Mouse (Mus musculus) CH12.LX (cell line): ENCODE data around the gene Gm128. TPM values are rescaled to one million over a fixed set of nuclear protein-coding genes. Genes with fewer than 3 reads are reported as not detected.
A peak's percentile ranks its signal among the peaks of the same experiment; 100 is the strongest.

Experiments used
- DNase-seq: peaks from one replicate; pipeline ENCODE4 v3.0.0-alpha.2; 2013; ENCODE audit errors: extremely low read depth
- H3K27ac ChIP-seq: 2 replicates; pipeline ENCODE4 v1.5.1; 2012; ENCODE audit warnings: low read depth, mild to moderate bottlenecking, control low read depth, moderate library complexity; ENCODE audit not compliant: insufficient read depth
- H3K27me3 ChIP-seq: replicated peaks from 2 replicates; pipeline ENCODE3; 2012; ENCODE audit warnings: inconsistent platforms
- H3K36me3 ChIP-seq, 2 experiments: replicated peaks in 1 of 2; 2 replicates each; pipeline versions ENCODE3 to v1.6.1; 2012; ENCODE audit warnings: inconsistent platforms in 1 of 2, low read length in 1 of 2, mild to moderate bottlenecking in 1 of 2, mixed read lengths in 1 of 2, moderate library complexity in 1 of 2; ENCODE audit not compliant: control insufficient read depth in 1 of 2, insufficient read depth in 1 of 2
- H3K4me1 ChIP-seq, 2 experiments: 2 replicates each; pipeline ENCODE4 v1.6.1; 2012; ENCODE audit warnings: inconsistent platforms in 1 of 2, moderate library complexity in 1 of 2; ENCODE audit not compliant: insufficient read depth in 2 of 2, control insufficient read depth in 1 of 2
- H3K4me2 ChIP-seq: 2 replicates; pipeline ENCODE4 v1.6.1; 2012; ENCODE audit warnings: low read depth, mild to moderate bottlenecking, control low read depth; ENCODE audit not compliant: poor library complexity, insufficient read depth, severe bottlenecking
- H3K4me3 ChIP-seq, 3 experiments: fragments of 150-350 bp in 1 of 3; sonication (generic) in 1 of 3; replicated peaks in 1 of 3; 2 replicates each; pipeline versions ENCODE3 to v1.5.1; 2011 to 2012; ENCODE audit warnings: low read depth in 2 of 3, low read length in 2 of 3, mild to moderate bottlenecking in 2 of 3, moderate library complexity in 2 of 3, control low read depth in 1 of 3, improper control_type of control experiment in 1 of 3, inconsistent platforms in 1 of 3, mixed read lengths in 1 of 3; ENCODE audit not compliant: poor library complexity in 1 of 3
- H3K79me2 ChIP-seq: replicated peaks from 2 replicates; pipeline ENCODE4 v1.6.1; 2012; ENCODE audit warnings: mild to moderate bottlenecking, moderate library complexity; ENCODE audit not compliant: control insufficient read depth, poor library complexity, insufficient read depth, severe bottlenecking; ENCODE audit errors: extremely low read depth
- H3K9ac ChIP-seq: 2 replicates; pipeline ENCODE4 v1.6.1; 2012; ENCODE audit warnings: low read depth, mild to moderate bottlenecking, control low read depth, moderate library complexity; ENCODE audit not compliant: insufficient read depth
- H3K9me3 ChIP-seq: replicated peaks from 2 replicates; pipeline ENCODE3; 2012; ENCODE audit warnings: low read length, inconsistent platforms, mixed read lengths
- CHD1 ChIP-seq: IDR thresholded peaks from 2 replicates; pipeline ENCODE4 v1.6.1; 2012; ENCODE audit warnings: low read depth, low read length, improper control_type of control experiment, inconsistent platforms
- CHD2 ChIP-seq: IDR thresholded peaks from 2 replicates; pipeline ENCODE4 v1.6.1; 2011; ENCODE audit warnings: low read length, improper control_type of control experiment
- CTCF ChIP-seq, 2 experiments: IDR thresholded peaks in 1 of 2; conservative IDR thresholded peaks in 1 of 2; 2 replicates each; pipeline ENCODE4 v1.5.1; 2011 to 2012; ENCODE audit warnings: low read depth in 2 of 2, low read length in 2 of 2, improper control_type of control experiment in 1 of 2, inconsistent platforms in 1 of 2, mild to moderate bottlenecking in 1 of 2, moderate library complexity in 1 of 2
- ELF1 ChIP-seq: IDR thresholded peaks from 2 replicates; pipeline ENCODE4 v1.6.1; 2014; ENCODE audit warnings: low read depth, mild to moderate bottlenecking, inconsistent platforms, low read length, improper control_type of control experiment
- EP300 ChIP-seq: IDR thresholded peaks from 2 replicates; pipeline ENCODE4 v1.6.1; 2011; ENCODE audit warnings: low read length, improper control_type of control experiment
- ETS1 ChIP-seq: conservative IDR thresholded peaks from 2 replicates; pipeline ENCODE4 v1.6.1; 2012; ENCODE audit warnings: low read depth, mild to moderate bottlenecking, inconsistent platforms, low read length, improper control_type of control experiment, moderate library complexity
- GABPA ChIP-seq: IDR thresholded peaks from 2 replicates; pipeline ENCODE4 v1.6.1; 2012; ENCODE audit warnings: low read depth, low read length, improper control_type of control experiment, inconsistent platforms; ENCODE audit not compliant: insufficient replicate concordance
- HCFC1 ChIP-seq: IDR thresholded peaks from 2 replicates; pipeline ENCODE4 v1.6.1; 2012; ENCODE audit warnings: low read depth, mild to moderate bottlenecking, inconsistent platforms, low read length, improper control_type of control experiment
- IRF4 ChIP-seq: IDR thresholded peaks from 2 replicates; pipeline ENCODE4 v1.6.1; 2014; ENCODE audit warnings: low read depth, mild to moderate bottlenecking, inconsistent platforms, low read length, improper control_type of control experiment
- JUN ChIP-seq: IDR thresholded peaks from 2 replicates; pipeline ENCODE4 v1.6.1; 2011; ENCODE audit warnings: low read depth, mild to moderate bottlenecking, low read length, improper control_type of control experiment, moderate library complexity; ENCODE audit not compliant: insufficient read depth
- JUND ChIP-seq: conservative IDR thresholded peaks from 2 replicates; pipeline ENCODE4 v1.6.1; 2011; ENCODE audit warnings: low read depth, low read length, improper control_type of control experiment
- KAT2A ChIP-seq: IDR thresholded peaks from 2 replicates; pipeline ENCODE4 v1.6.1; 2012; ENCODE audit warnings: low read length, improper control_type of control experiment, inconsistent platforms; ENCODE audit not compliant: insufficient replicate concordance
- MAZ ChIP-seq: IDR thresholded peaks from 2 replicates; pipeline ENCODE4 v1.6.1; 2012; ENCODE audit warnings: low read depth, mild to moderate bottlenecking, inconsistent platforms, low read length, improper control_type of control experiment, moderate library complexity
- MEF2A ChIP-seq: IDR thresholded peaks from 2 replicates; pipeline ENCODE4 v1.6.1; 2014; ENCODE audit warnings: low read depth, mild to moderate bottlenecking, inconsistent platforms, low read length, improper control_type of control experiment, borderline replicate concordance
- MXI1 ChIP-seq: IDR thresholded peaks from 2 replicates; pipeline ENCODE4 v1.6.1; 2011; ENCODE audit warnings: mild to moderate bottlenecking, low read depth, low read length, improper control_type of control experiment
- MYC ChIP-seq: IDR thresholded peaks from 2 replicates; pipeline ENCODE4 v1.6.1; 2011; ENCODE audit warnings: low read depth, mild to moderate bottlenecking, improper control_type of control experiment, low read length
- NELFE ChIP-seq: IDR thresholded peaks from 2 replicates; pipeline ENCODE4 v1.6.1; 2011; ENCODE audit warnings: low read depth, low read length, improper control_type of control experiment
- PAX5 ChIP-seq: IDR thresholded peaks from 2 replicates; pipeline ENCODE4 v1.6.1; 2012; ENCODE audit warnings: low read length, inconsistent platforms, mixed read lengths
- POLR2A ChIP-seq: IDR thresholded peaks from 2 replicates; pipeline ENCODE4 v1.6.1; 2011; ENCODE audit warnings: low read depth, mild to moderate bottlenecking, improper control_type of control experiment, low read length
- RAD21 ChIP-seq: IDR thresholded peaks from 2 replicates; pipeline ENCODE4 v1.6.1; 2011; ENCODE audit warnings: low read depth, mild to moderate bottlenecking, low read length, improper control_type of control experiment, moderate library complexity
- SIN3A ChIP-seq: IDR thresholded peaks from 2 replicates; pipeline ENCODE4 v1.6.1; 2012; ENCODE audit warnings: low read length, improper control_type of control experiment, inconsistent platforms
- UBTF ChIP-seq: IDR thresholded peaks from 2 replicates; pipeline ENCODE4 v1.6.1; 2012; ENCODE audit warnings: low read depth, mild to moderate bottlenecking, inconsistent platforms, low read length, improper control_type of control experiment, moderate library complexity
- USF1 ChIP-seq: IDR thresholded peaks from 2 replicates; pipeline ENCODE4 v1.6.1; 2014; ENCODE audit warnings: low read depth, mild to moderate bottlenecking, inconsistent platforms, low read length, improper control_type of control experiment
- USF2 ChIP-seq: conservative IDR thresholded peaks from 2 replicates; pipeline ENCODE4 v1.6.1; 2011; ENCODE audit warnings: low read depth, low read length, improper control_type of control experiment
- ZC3H11A ChIP-seq: IDR thresholded peaks from 2 replicates; pipeline ENCODE4 v1.6.1; 2012; ENCODE audit warnings: low read depth, mild to moderate bottlenecking, inconsistent platforms, low read length, improper control_type of control experiment
- ZMIZ1 ChIP-seq: IDR thresholded peaks from 2 replicates; pipeline ENCODE4 v1.6.1; 2012; ENCODE audit warnings: low read depth, mild to moderate bottlenecking, inconsistent platforms, low read length, improper control_type of control experiment
- ZNF384 ChIP-seq: IDR thresholded peaks from 2 replicates; pipeline ENCODE4 v1.6.1; 2012; ENCODE audit warnings: low read depth, low read length, improper control_type of control experiment, inconsistent platforms
- dilution Hi-C: fragments of 300-500 bp; cut with MboI; formaldehyde crosslinking; loops from 2 replicates; pipeline ENCODE4 v1.14.3; 2020; ENCODE audit warnings: low sequenced_read_pairs; ENCODE audit not compliant: extremely low pct_unique_long_range_greater_than_20kb, extremely low pct_ligation_motif_present
- in situ Hi-C: fragments of 300-500 bp; cut with MboI; formaldehyde crosslinking; loops from 3 replicates; pipeline ENCODE4 v1.14.3; 2019; ENCODE audit warnings: low sequenced_read_pairs, low pct_ligation_motif_present, low pct_unique_long_range_greater_than_20kb, mixed read lengths
- polyA plus RNA-seq: library from polyadenylated mRNA; unstranded; fragments of >175 nt; gene quantifications from 2 replicates; pipeline ENCODE4 v1.2.1, GENCODE M21; 2012; ENCODE audit warnings: low read depth; ENCODE audit not compliant: insufficient read length
- total RNA-seq, 2 experiments: library from RNA; depleted of rRNA; stranded (reverse); fragments of 300-350 nt in 1 of 2; fragments of >200 nt in 1 of 2; gene quantifications; 2 replicates each; pipeline ENCODE4 v1.2.3; 2012 to 2014

Gene Gm128
- total and polyA plus RNA-seq, 3 experiments = not detected

DNA sequence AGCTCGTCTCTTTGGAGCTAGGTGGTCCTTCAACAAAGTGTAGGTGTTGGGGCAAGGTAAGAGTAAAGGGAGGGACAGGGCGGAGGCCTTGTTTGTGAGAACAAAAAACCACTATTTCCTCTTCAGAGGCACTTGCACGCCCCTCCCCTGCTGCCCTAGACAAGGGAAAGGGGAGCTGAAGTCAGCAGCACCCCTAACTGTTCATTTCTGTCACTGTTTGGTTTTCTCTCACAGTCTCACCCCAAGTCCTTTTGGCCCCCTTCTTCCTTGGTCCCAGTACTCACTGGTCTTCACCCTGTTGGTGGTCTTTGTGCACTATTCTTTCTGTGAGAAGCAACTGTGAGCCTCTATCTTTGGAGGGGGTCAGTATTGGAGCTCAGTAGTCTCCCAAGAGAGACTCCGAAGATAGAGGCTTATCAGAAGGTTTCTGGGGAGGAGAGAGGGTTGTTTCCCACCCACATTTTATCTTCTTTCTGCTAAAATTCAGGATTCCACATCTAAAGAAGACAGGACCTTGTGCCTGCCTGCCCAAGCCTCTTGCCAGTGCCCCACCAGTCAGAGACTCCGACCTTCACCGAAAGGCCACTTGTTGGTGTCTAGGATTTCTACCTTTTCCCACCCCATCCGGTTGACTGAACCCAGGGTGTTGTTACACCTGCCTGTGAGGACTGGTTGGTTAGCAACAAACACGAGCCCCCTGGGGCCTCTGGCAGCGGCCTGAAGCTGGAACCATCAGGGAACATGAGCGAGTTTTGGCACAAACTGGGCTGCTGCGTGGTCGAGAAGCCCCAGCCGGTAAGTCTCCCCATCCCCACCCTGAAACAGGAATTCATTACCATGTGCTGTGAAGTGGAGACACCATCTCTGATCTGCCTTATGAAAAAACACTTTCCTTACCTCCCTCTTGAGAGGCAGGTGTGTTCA lies 9.8 kb downstream of the Gm128 start, which contains the start of gene Mllt11:
Gene Mllt11, minus strand, starts transcription at position 874 of the 924 bp plus-strand sequence.
- H3K79me2 ChIP-seq = peaks cover 51% of the 10 kb centered on the region
- no peaks in the 10 kb centered on the region for H3K27me3 ChIP-seq
- dilution Hi-C loops = no loop called here
- peak within 1 kb of the TSS; percentile 95 for H3K9ac ChIP-seq
- no peaks in the 10 kb centered on the region for H3K9me3 ChIP-seq
- in situ Hi-C loops = no loop called here
- peak within 1 kb of the TSS; percentile 79 for H3K4me2 ChIP-seq
- peaks cover 18 to 46% of the 10 kb centered on the region in 2 experiments for H3K4me1 ChIP-seq
- H3K4me3 ChIP-seq = peak within 1 kb of the TSS; percentile 45 to 76 (median 50)
- TF ChIP-seq MYC (0 out of 2 replicates have a peak, but pooled peaks have one; percentile 30), PAX5 (no peak), KAT2A (no peak), MEF2A (0 out of 2 replicates have a peak, but pooled peaks have one; percentile 15), JUN (no peak), CHD2 (no peak), ZC3H11A (no peak)
- H3K27ac ChIP-seq = peak within 1 kb of the TSS; percentile 97
- peaks cover 37 to 47% of the 10 kb centered on the region in 2 experiments for H3K36me3 ChIP-seq
- peak; percentile 28 for DNase-seq

DNA sequence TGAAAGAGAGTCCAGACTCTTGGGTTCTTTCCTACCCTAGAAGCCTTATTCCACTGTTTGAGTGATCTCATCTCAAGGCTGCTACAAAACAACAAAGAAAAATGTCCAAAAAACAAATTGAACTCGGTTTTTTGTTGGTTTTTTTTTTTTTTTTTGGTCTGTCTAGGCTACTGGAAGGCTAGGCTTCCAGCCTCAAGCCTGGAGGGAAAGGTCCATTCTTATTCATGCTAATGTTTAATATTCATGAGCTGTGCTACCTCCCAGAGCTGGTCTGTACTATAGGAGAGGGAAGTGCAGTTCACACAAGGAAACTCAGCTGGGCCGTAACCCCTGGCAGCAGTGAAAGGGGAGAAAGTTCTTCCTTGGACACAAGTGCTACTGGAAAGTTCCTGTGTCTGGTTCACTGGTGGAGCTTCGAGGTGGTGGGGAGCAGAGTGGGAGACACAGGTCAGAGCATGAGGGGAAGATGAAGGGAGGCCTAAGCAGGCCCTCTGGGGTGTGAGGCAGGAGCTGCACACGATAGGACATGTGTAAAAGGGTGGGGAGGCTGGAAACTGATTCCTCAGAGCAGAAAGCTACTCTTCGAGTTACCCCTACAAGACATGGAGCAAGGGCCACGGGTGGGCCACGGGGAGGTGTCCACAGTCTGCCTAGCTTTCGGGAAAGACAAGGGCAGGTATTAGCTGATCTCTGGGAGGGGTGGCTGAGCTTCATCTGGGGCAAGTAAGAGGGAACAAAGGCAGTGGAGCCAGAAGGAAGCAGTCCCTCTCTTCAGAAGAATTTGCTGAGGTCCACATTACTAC lies 10.7 kb downstream of the Gm128 start:
- Histone ChIP-seq H3K36me3 (peaks cover 32 to 42% of the 10 kb centered on the region in 2 experiments), H3K9ac (peak overlapping the region; percentile 95), H3K27me3 (no peaks in the 10 kb centered on the region), H3K27ac (peak overlapping the region; percentile 97), H3K4me1 (peaks cover 18 to 51% of the 10 kb centered on the region in 2 experiments), H3K4me2 (peak overlapping the region; percentile 79), H3K9me3 (no peaks in the 10 kb centered on the region), H3K79me2 (peaks cover 59% of the 10 kb centered on the region), H3K4me3 (peak overlapping the region; percentile 50 to 97 (median 76))
- dilution Hi-C loops = no loop called here
- in situ Hi-C loops = no loop called here
- DNase-seq = peak; percentile 40
- TF ChIP-seq ZNF384 = peak; percentile 52; the same call in 1 of the 2 replicates
- no peak for TF ChIP-seq GABPA
- TF ChIP-seq MAZ = no peak
- TF ChIP-seq JUND = no peak
- no peak for TF ChIP-seq ELF1
- TF ChIP-seq HCFC1 = no peak
- no peak for TF ChIP-seq CTCF (conservative IDR thresholded peaks at IDR 0.05 in 1 of 2, IDR thresholded peaks at IDR 0.05 in 1 of 2; ENCODE audit: low read depth in 2 of 2, low read length in 2 of 2)
- TF ChIP-seq SIN3A = no peak
- TF ChIP-seq MXI1 = no peak
- TF ChIP-seq ZC3H11A = no peak
- TF ChIP-seq MYC = peak; percentile 8; the same call in 1 of the 2 replicates
- TF ChIP-seq ZMIZ1 = no peak
- no peak for TF ChIP-seq KAT2A
- TF ChIP-seq CHD1 = no peak; the same call in 1 of the 2 replicates
- no peak for TF ChIP-seq UBTF
- peak; percentile 62 for TF ChIP-seq EP300
- no peak; the same call in 1 of the 2 replicates for TF ChIP-seq ETS1
- TF ChIP-seq POLR2A = no peak
- TF ChIP-seq RAD21 = no peak
- no peak for TF ChIP-seq USF2
- TF ChIP-seq CHD2 = no peak
- TF ChIP-seq PAX5 = no peak
- no peak for TF ChIP-seq MEF2A
- TF ChIP-seq NELFE = 0 out of 2 replicates have a peak, but pooled peaks have one; percentile 8
- no peak for TF ChIP-seq USF1
- TF ChIP-seq IRF4 = peak; percentile 64
